ENCODE assay signal across 13 mouse cellular contexts in genomic region chr5:146338064-146338463, GRCm38 (mm10). TPM values are rescaled to one million over a fixed set of nuclear protein-coding genes. Genes with fewer than 3 reads are reported as not detected.
DNase-seq lines count a peak whose midpoint lies in the region; ATAC-seq and TF ChIP-seq lines count a peak whose summit lies in the region.
"Had no signal": no experiment of that assay in that cellular context is flagged by ENCODE, and none has a peak within 500 bp of the region (broad histone marks: within the 10 kb centered on the region; RNA-seq: fewer than 3 reads in every experiment).

No protein-coding gene starts in this region.

- H3K27ac ChIP-seq in layer of hippocampus, adult 2 months, result no peak overlapping the region
- peak overlapping the region; percentile 16; the same call in 1 of the 2 replicates for H3K27ac ChIP-seq in forebrain, postnatal 0 days (ENCODE audit: low read depth, low read length)
- H3K27ac ChIP-seq: heart, embryonic 13.5 days; hindbrain, embryonic 15.5 days; midbrain, embryonic 15.5 days had no signal

- no peaks in the 10 kb centered on the region for H3K4me1 ChIP-seq in forebrain, postnatal 0 days (ENCODE audit: insufficient read depth)
- H3K4me1 ChIP-seq: heart, embryonic 13.5 days; hindbrain, embryonic 15.5 days; midbrain, embryonic 15.5 days had no signal

- ATAC-seq in forebrain, postnatal 0 days, result peak; percentile 87
- ATAC-seq: lung, postnatal 0 days; midbrain, embryonic 15.5 days had no signal

- no peak overlapping the region for H3K4me2 ChIP-seq in forebrain, postnatal 0 days (ENCODE audit: low read depth)
- H3K4me2 ChIP-seq: heart, embryonic 13.5 days; hindbrain, embryonic 15.5 days; midbrain, embryonic 15.5 days had no signal

- DNase-seq in layer of hippocampus, adult 2 months (ENCODE audit: low spot score in 2 of 2), result peak; percentile 49 to 52
- no peak for DNase-seq in layer of hippocampus, adult 9-10 months (ENCODE audit: low spot score)
- DNase-seq in forebrain, postnatal 0 days, result peak; percentile 73
- DNase-seq in left cerebral cortex, postnatal 14 days (ENCODE audit: low spot score in 2 of 2), result peak; percentile 62 to 66
- no peak for DNase-seq in testis, postnatal 14 days (ENCODE audit: low spot score)
- DNase-seq in adrenal gland, adult 8-10 months, result no peak
- no peak for DNase-seq in gastrocnemius, postnatal 4 days (ENCODE audit: low spot score in 2 of 2)
- DNase-seq: liver had no signal

- intact Hi-C loops in left cerebral cortex, postnatal 14 days (cut with DNase I), result no loop called here

- H3K36me3 ChIP-seq in forebrain, postnatal 0 days (ENCODE audit: insufficient read depth), result no peaks in the 10 kb centered on the region
- H3K36me3 ChIP-seq: heart, embryonic 13.5 days; hindbrain, embryonic 15.5 days; midbrain, embryonic 15.5 days had no signal

- no peak overlapping the region for H3K9ac ChIP-seq in forebrain, postnatal 0 days
- H3K9ac ChIP-seq: heart, embryonic 13.5 days; hindbrain, embryonic 15.5 days; midbrain, embryonic 15.5 days had no signal

- H3K4me3 ChIP-seq in layer of hippocampus, adult 2 months, result no peak overlapping the region; the same call in 1 of the 2 replicates
- no peak overlapping the region for H3K4me3 ChIP-seq in forebrain, postnatal 0 days (ENCODE audit: low read depth, low read length)
- H3K4me3 ChIP-seq: heart, embryonic 13.5 days; hindbrain, embryonic 15.5 days; midbrain, embryonic 15.5 days had no signal

- no peaks in the 10 kb centered on the region for H3K9me3 ChIP-seq in forebrain, postnatal 0 days (ENCODE audit: low read length)
- H3K9me3 ChIP-seq: heart, embryonic 13.5 days; hindbrain, embryonic 15.5 days; midbrain, embryonic 15.5 days had no signal

- WGBS in forebrain, postnatal 0 days, result 43% methylated on average over 9 of the region's 9 CpGs

- TF ChIP-seq CTCF in layer of hippocampus, adult 2 months (conservative IDR thresholded peaks at IDR 0.05), result no peak
- TF ChIP-seq CTCF in forebrain, postnatal 0 days (IDR thresholded peaks at IDR 0.05; ENCODE audit: low read depth), result no peak

- no peaks in the 10 kb centered on the region for H3K27me3 ChIP-seq in forebrain, postnatal 0 days (ENCODE audit: insufficient read depth, low read length)
- H3K27me3 ChIP-seq: hindbrain, embryonic 15.5 days; midbrain, embryonic 15.5 days had no signal

RNA-seq across cellular contexts. Expression of gene Wasf3, which starts 46.7 kb away (rescaled TPM):
- total RNA-seq in layer of hippocampus, adult 2 months (2021), result 100 to 1,000 TPM; 103 to 107 TPM
- 26.8 and 33.0 TPM in 2 replicates for total RNA-seq in forebrain, postnatal 0 days (2014; rRNA removed)
- 11.7 and 14.3 TPM in 2 replicates for polyA plus RNA-seq in forebrain, postnatal 0 days (2015; fragmentation: Nextera tagmentation; extraction: Ambion mirVana)
- 10 to 100 TPM; 82.5 to 90.7 TPM for total RNA-seq in left cerebral cortex, postnatal 14 days (2021)
- 10 to 100 TPM; 23.8 to 26.9 (median 25.3) TPM for total RNA-seq in adrenal gland, adult 8-10 months (2022)
- total RNA-seq in gastrocnemius, postnatal 4 days (2021), result 1 to 10 TPM; 1.7 to 2.0 TPM
- total RNA-seq: CH12.LX had no signal

Comparison
In these comparisons a context has a peak if more than half of its experiments do, and no peak if none do; other contexts are left out.
1. DNase-seq: peak in layer of hippocampus, adult 2 months (2 of 2), forebrain, postnatal 0 days (single experiment) and left cerebral cortex, postnatal 14 days (2 of 2); none in layer of hippocampus, adult 9-10 months (single experiment), testis, postnatal 14 days (single experiment), adrenal gland, adult 8-10 months (single experiment) and gastrocnemius, postnatal 4 days (0 of 2).